Mouse (Mus musculus) bone marrow, adult 2 months (tissue): ENCODE measurements around the gene Arf5.

Experiments used
- CTCF ChIP-seq: fragments of 200-500 bp; IDR thresholded peaks from 2 replicates; pipeline ENCODE4 v1.5.1; 2011; ENCODE audit warnings: low read length, control low read depth; ENCODE audit not compliant: control insufficient read depth, insufficient read depth
- POLR2A ChIP-seq: fragments of 200-500 bp; IDR thresholded peaks from 2 replicates; pipeline ENCODE4 v1.6.1; 2011; ENCODE audit warnings: low read depth, mild to moderate bottlenecking, control low read depth, low read length, borderline replicate concordance; ENCODE audit not compliant: control insufficient read depth

DNA sequence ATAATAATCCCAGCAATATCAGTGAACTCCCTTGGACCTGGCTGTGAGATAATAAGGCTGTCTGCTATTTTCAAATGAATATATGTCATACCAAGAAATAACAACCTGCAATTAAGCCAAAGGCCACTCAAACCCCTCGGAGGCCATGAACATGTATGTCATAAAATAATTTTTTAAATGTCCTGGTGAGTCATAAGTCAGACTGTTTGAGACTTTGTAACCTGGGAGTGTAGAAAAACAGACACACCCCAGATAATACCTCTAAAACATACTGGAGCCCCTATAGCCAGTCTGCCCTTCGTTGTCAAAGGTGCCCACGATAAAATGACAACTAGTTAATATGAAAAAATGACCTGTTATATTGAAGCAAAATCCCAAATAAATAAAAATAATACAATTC, 34.3 kb upstream of the Arf5 start:
- TF ChIP-seq POLR2A = no peak
- TF ChIP-seq CTCF = no peak
